Mouse (Mus musculus) intestine, postnatal 0 days (tissue): ENCODE results near the gene Tada2a. TPM values are rescaled to one million over a fixed set of nuclear protein-coding genes. Genes with fewer than 3 reads are reported as not detected.

Experiments used
- ATAC-seq: fragments of 200-750 bp; cut with Nextera tagmentation; 2 replicates; pipeline ENCODE4 v1.8.0; 2017; ENCODE audit warnings: mild to moderate bottlenecking, moderate TSS enrichment, moderate library complexity
- H3K27ac ChIP-seq: fragments of 300-500 bp; sonication (generic); 2 replicates; pipeline ENCODE4 v1.5.1; 2014; ENCODE audit warnings: mild to moderate bottlenecking, low read depth, low read length, moderate library complexity
- H3K27me3 ChIP-seq: fragments of 300-500 bp; sonication (generic); replicated peaks from 2 replicates; pipeline ENCODE4 v1.6.1; 2014; ENCODE audit warnings: low read length, mixed read lengths; ENCODE audit not compliant: control insufficient read depth, insufficient read depth
- H3K36me3 ChIP-seq: fragments of 300-500 bp; sonication (generic); 2 replicates; pipeline ENCODE4 v1.6.1; 2014; ENCODE audit warnings: mild to moderate bottlenecking, moderate library complexity; ENCODE audit not compliant: control insufficient read depth, insufficient read depth
- H3K4me1 ChIP-seq: fragments of 300-500 bp; sonication (generic); replicated peaks from 2 replicates; pipeline ENCODE4 v1.6.1; 2014; ENCODE audit warnings: antibody characterized with exemption, low read length, mixed read lengths; ENCODE audit not compliant: control insufficient read depth, insufficient read depth
- H3K4me2 ChIP-seq: fragments of 300-500 bp; sonication (generic); replicated peaks from 2 replicates; pipeline ENCODE4 v1.6.1; 2014; ENCODE audit warnings: low read depth, mild to moderate bottlenecking, moderate library complexity
- H3K4me3 ChIP-seq: fragments of 300-500 bp; sonication (generic); 2 replicates; pipeline ENCODE4 v1.5.1; 2014; ENCODE audit warnings: low read depth, low read length
- H3K9ac ChIP-seq: fragments of 300-500 bp; sonication (generic); 2 replicates; pipeline ENCODE4 v1.6.1; 2014; ENCODE audit warnings: mild to moderate bottlenecking, low read depth, low read length
- H3K9me3 ChIP-seq: fragments of 300-500 bp; sonication (generic); 2 replicates; pipeline ENCODE4 v1.6.1; 2016; ENCODE audit warnings: mixed run types; ENCODE audit not compliant: control insufficient read depth
- CTCF ChIP-seq: sonication (generic); IDR thresholded peaks from 2 replicates; pipeline ENCODE4 v1.5.1; 2016; ENCODE audit warnings: low read depth, mild to moderate bottlenecking, control low read depth, antibody characterized with exemption, moderate library complexity
- WGBS: fragments of 180-500 bp; shearing (Covaris S2); extraction: QIAGEN DNeasy Blood & Tissue Kit; methylation state at CpG from one replicate; pipeline ENCODE4 v1.1.7; 2014; 5-methylcytosine and 5-hydroxymethylcytosine counted together
- polyA plus RNA-seq: library from polyadenylated mRNA; unstranded; fragments of >200 nt; fragmentation: Nextera tagmentation; extraction: Ambion mirVana; gene quantifications from 2 replicates; pipeline ENCODE4 v1.2.1, GENCODE M21; 2015

The Tada2a gene
- polyA plus RNA-seq, 1 experiment from 2014 or later, result 8.3 TPM

- H3K36me3 ChIP-seq, result no peaks in the 10 kb centered on the region
- ATAC-seq, result no peak
- no peak overlapping the region for H3K4me3 ChIP-seq
- no peaks in the 10 kb centered on the region for H3K9me3 ChIP-seq
- no peak overlapping the region for H3K27ac ChIP-seq
- no peaks in the 10 kb centered on the region for H3K27me3 ChIP-seq
- no peak overlapping the region for H3K9ac ChIP-seq
- no peak for TF ChIP-seq CTCF
- H3K4me1 ChIP-seq, result no peaks in the 10 kb centered on the region; the same call in 1 of the 2 replicates
- 49% methylated on average over 2 of the region's 2 CpGs for WGBS
- no peak overlapping the region for H3K4me2 ChIP-seq
Measured at GRCm38 (mm10) chr11:84062805-84063204, 66.6 kb downstream of the Tada2a start.

DNA sequence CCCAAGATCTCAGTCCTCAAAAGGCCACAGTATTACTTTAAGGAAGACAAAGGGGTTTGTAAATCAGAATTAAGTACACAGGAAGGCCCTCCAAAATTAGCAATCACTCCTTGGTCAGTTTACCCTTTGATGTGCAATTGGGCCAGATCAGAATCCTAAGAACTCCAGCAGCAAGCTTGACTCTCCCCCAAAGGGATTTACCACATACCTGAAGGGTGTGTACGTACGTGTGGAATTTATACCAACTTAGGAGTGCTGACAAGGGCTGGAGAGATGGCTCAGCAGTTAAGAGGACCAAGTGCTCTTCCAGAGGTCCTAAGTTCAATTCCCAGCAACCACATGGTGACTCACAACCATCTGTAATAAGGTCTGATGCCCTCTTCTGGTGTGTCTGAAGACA lies 67.5 kb downstream of the Tada2a start:
- peak overlapping the region; percentile 24; the same call in 1 of the 2 replicates for H3K27ac ChIP-seq
- no peaks in the 10 kb centered on the region; the same call in 1 of the 2 replicates for H3K4me1 ChIP-seq
- no peaks in the 10 kb centered on the region for H3K36me3 ChIP-seq
- no peak for ATAC-seq
- no peak overlapping the region for H3K4me3 ChIP-seq
- TF ChIP-seq CTCF, result no peak
- no peaks in the 10 kb centered on the region for H3K27me3 ChIP-seq
- H3K4me2 ChIP-seq, result no peak overlapping the region
- 54% methylated on average over 2 of the region's 2 CpGs for WGBS
- no peak overlapping the region for H3K9ac ChIP-seq
- H3K9me3 ChIP-seq, result no peaks in the 10 kb centered on the region

- Histone ChIP-seq H3K9me3 (no peaks in the 10 kb centered on the region), H3K36me3 (no peaks in the 10 kb centered on the region), H3K9ac (no peak overlapping the region), H3K27ac (peak overlapping the region; percentile 77), H3K4me3 (no peak overlapping the region), H3K4me2 (no peak overlapping the region), H3K4me1 (no peaks in the 10 kb centered on the region; the same call in 1 of the 2 replicates), H3K27me3 (no peaks in the 10 kb centered on the region)
- 52% methylated on average over 6 of the region's 6 CpGs for WGBS
- ATAC-seq, result no peak
- TF ChIP-seq CTCF, result no peak
Measured at GRCm38 (mm10) chr11:84060635-84061034, 68.8 kb downstream of the Tada2a start.

- H3K4me2 ChIP-seq, result no peak overlapping the region
- no peaks in the 10 kb centered on the region for H3K9me3 ChIP-seq
- peak; percentile 89 for ATAC-seq
- H3K36me3 ChIP-seq, result no peaks in the 10 kb centered on the region
- H3K4me1 ChIP-seq, result no peaks in the 10 kb centered on the region; the same call in 1 of the 2 replicates
- no peak for TF ChIP-seq CTCF
- no peaks in the 10 kb centered on the region for H3K27me3 ChIP-seq
- WGBS, result 43% methylated on average over 2 of the region's 2 CpGs
- H3K27ac ChIP-seq, result peak overlapping the region; percentile 77
- H3K4me3 ChIP-seq, result no peak overlapping the region
- no peak overlapping the region for H3K9ac ChIP-seq
Measured at GRCm38 (mm10) chr11:84059784-84060183, 69.6 kb downstream of the Tada2a start.

- WGBS, result 90% methylated on average over 2 of the region's 2 CpGs
- Histone ChIP-seq H3K9me3 (no peaks in the 10 kb centered on the region), H3K9ac (no peak overlapping the region)
Measured at GRCm38 (mm10) chr11:84057418-84057817, 72.0 kb downstream of the Tada2a start.

DNA sequence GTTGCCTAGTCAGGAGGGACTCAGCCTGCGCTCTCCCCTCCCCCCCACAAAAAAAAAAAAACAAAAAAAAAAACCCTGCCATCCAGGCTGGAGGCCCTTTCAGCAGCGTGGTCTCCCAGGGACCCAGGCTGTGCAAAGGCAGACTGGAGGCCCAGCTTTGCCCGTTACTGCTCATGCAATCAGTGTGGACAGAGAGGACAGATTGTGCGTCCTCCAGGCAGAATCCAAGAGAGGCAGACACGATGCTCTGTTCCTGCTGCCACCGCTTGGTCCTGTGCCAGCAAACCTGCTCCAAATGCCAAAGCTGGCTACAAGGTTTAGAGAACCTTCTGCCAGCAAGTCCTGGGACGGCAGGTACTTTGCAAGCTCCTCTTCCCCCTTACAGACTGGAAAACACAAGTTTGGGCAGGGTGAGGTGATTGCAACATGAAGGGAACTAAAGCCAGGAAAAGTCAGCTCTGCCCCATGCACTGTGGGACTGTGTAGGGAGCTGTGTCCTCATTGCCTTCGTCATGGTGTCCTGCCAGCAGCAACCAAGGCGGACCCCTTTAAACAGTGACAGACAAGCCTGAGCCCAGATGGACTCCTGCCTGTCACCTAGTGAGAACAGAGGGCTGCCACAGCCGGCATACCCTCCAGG lies 75.8 kb downstream of the Tada2a start:
- no peak for ATAC-seq
- Histone ChIP-seq H3K9me3 (no peaks in the 10 kb centered on the region), H3K9ac (no peak overlapping the region), H3K36me3 (no peaks in the 10 kb centered on the region; the same call in 1 of the 2 replicates), H3K27me3 (no peaks in the 10 kb centered on the region), H3K4me3 (no peak overlapping the region), H3K4me1 (no peaks in the 10 kb centered on the region), H3K4me2 (no peak overlapping the region), H3K27ac (no peak overlapping the region)
- no peak for TF ChIP-seq CTCF
- 78% methylated on average over 10 of the region's 10 CpGs for WGBS

More at GRCm38 (mm10) chr11:84057418-84057817, 72.0 kb downstream of the Tada2a start:
- no peak for ATAC-seq
- Histone ChIP-seq H3K27ac (no peak overlapping the region), H3K4me3 (no peak overlapping the region), H3K36me3 (no peaks in the 10 kb centered on the region), H3K4me2 (no peak overlapping the region), H3K4me1 (no peaks in the 10 kb centered on the region), H3K27me3 (no peaks in the 10 kb centered on the region)
- TF ChIP-seq CTCF, result no peak
